Mouse (Mus musculus) layer of hippocampus, adult 11-12 months (tissue): ENCODE data around the gene Gm10392.
"Not testable (repeated sequence)": the region's sequence is repeated elsewhere in the genome, so short reads cannot be mapped to it uniquely, and the experiment has no call there.

Source experiments
- DNase-seq: peaks from one replicate; pipeline ENCODE4 v3.0.0; 2022; ENCODE audit warnings: low spot score

The Gm10392 gene

DNA sequence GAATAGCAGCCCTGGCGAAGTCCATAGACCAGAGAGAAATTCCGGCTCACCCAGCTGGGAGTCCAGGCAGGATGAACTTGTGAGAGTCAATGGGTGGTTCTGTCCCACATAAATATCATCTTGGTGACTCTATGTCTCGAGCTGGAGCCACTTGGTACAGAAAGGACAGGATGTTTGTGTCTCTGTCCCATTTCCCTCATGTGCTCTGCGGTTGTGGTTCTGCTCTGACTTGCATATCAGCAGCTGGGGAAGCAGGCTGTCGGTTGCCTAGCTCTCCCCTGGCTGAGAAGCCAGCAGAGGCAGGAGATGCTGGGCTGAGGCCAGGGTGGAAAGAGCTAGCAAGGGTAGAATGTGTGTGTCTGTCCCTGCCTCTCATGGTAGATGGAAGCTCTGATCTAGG is at the start of gene Gm10392:
Gene Gm10392 (minus strand): TSS at position 156 of the 400 bp plus-strand sequence.
- DNase-seq, result no peak

DNA sequence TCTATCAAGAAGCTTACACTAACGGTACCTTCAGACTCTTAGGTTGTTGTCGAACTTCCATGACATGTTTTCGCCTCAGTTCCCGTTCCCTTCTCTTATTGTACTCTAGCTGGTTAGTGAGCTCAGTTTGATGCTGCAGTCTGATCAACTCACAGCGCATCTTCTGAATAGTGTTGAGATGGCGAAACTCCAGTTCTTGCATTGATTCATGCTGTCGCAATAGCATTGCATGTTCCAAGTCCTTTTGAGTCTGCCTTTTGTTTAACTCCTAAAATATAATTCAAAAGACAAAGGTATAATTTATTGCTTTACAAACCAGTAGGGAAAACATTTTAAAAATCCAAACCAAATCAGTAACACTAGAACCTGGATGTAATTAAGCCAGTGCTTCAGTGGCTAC is 26.3 kb upstream of the Gm10392 start:
- no peak for DNase-seq

DNA sequence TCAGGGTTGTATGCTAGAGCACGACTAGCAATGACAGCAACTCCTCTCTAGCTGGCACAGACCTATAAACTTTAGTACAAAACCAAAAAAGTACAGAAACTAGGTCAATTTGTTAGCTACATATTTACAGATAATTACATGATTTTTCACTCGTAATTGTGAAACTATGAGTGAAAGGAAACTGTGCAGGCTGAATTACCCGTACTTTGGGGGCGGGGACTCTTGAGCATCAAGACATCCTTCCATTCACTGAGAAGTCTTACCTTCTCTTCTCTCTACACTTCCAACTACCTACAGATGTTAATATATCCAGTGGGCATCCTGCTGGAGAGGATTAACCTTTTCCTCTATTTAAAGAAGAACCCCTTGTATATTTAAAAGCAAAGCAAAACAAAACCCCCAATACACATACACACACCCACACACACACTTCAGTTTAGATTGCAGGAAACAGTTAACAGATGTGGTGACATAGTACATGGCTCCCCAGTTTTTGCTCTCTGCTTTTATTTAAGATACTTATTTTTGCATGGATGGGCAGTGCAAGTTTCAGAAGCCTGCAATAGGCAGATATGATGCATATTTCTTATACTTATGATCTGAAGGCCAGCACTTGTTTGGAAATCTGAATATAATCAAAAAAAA is 13.3 kb upstream of the Gm10392 start:
- DNase-seq, result no peak

DNA sequence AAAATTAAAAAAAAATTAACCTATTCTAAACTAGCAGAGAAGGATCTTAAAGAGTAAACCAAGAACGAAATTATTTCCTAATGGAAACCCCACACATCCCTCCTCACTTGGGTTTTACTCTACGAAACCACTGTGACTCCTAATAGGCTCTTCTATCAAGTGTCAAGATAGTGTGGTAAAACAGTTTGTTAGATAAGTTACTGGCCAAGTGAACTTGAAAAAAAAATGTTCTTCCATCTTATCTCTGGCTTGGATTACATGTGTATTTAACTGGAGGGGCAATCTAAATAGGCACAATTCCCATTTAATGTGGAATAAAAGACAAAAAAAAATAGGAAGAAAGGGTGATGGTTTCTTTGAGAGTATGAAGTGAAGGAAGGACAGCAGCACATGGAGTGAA is 11.9 kb upstream of the Gm10392 start:
- DNase-seq, result no peak

DNA sequence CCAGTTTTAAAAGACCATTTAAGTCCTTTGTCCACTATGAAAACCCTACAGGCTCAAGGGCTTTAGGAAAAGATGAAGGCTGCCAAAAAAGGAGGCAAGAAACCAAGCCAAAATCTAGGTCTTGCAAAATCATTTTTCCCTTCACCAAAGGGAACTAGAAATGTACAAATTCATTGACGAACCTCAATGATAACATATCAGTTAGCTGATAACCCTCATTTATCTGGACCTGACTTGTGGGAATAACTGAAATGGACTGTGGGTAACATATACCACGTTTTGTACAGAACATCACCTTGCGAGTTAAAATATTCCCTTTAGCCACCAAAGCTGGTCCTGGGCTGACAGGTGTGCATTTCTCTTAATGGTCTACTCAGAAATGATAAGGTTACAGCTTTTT is 10.6 kb upstream of the Gm10392 start:
- no peak for DNase-seq

DNA sequence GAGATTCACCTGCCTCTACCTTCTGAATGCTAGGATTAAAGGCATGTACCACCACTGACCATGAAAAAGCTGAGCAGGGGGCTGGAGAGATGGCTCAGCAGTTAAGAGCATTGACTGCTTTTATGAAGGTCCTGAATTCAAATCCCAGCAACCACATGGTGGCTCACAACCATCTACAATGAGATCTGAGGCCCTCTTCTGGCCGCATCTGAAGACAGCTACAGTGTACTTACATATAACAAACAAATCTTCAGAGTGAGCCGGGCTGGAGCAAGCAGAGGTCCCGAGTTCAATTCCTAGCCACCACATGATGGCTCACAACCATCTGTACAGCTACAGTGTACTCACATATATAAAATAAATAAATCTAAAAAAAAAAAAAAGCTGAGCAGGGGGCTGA is 9.4 kb upstream of the Gm10392 start:
- not testable (repeated sequence) for DNase-seq

DNA sequence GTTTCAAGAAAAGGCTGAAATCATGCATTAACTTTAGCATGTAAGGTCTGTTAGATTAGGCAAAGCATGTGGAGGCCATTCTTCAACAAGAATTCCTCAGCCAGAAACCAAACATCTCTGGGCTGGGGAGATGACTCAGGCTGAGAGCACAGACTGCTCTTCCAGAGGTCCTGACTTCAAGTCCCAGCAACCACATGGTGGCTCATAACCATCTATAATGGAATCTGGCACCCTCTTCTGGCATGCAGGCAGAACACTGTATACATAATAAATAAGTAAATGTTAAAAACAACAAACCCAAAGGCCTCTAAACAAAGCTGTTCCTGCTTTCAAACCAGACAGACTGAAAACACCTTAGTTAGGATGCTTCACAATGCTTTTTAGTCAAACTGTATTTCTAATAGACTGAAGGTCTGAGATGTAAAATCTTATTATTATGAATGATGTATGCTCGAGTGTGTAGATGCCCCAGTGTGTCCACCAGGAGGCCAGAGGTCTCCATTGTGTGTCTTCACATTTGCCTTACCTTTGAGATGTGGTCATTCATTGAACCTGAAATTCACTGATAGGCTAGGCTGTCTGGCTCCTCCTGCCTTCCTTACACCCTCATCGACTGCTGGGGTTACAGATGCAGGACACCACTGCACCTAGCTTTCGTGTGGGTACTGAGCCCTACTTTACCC is 6.9 kb upstream of the Gm10392 start:
- DNase-seq, result no peak

- DNase-seq, result peak; percentile 68
Measured at GRCm38 (mm10) chr11:77520601-77521529, 1.9 kb upstream of the Gm10392 start.

DNA sequence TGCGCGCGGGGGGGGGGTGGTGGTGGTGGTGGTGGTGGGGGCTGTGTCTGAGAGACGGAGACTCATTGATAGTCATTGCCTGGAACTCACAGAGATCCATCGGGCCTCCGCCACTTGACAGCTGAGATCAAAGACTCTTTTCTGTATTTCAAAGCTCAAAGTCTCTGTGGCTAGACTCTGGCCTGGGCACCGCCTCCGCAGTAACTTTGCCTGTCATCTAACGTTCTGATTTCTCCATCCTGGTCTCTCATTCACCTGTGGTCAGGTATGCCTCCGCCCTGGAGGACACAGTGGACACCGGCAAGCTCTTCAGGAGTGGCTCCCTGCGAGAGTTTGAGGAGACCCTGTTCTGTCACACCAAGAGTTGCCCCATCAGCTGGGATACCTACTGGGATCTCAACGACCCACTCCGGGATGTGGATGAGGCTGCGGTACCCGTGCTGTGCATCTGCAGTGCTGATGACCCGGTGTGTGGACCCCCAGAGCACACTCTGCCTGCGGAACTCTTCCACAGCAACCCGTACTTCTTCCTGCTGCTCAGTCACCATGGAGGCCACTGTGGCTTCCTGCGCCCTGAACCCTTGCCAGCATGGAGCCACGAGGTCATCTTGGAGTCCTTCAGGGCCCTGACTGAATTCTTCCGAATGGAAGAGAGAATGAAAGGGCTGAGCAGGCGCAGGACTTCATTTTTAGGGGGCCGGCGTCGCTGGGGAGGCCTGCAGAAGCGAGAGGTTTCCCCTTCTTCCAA is 773 bp downstream of the Gm10392 start:
- no peak for DNase-seq

DNA sequence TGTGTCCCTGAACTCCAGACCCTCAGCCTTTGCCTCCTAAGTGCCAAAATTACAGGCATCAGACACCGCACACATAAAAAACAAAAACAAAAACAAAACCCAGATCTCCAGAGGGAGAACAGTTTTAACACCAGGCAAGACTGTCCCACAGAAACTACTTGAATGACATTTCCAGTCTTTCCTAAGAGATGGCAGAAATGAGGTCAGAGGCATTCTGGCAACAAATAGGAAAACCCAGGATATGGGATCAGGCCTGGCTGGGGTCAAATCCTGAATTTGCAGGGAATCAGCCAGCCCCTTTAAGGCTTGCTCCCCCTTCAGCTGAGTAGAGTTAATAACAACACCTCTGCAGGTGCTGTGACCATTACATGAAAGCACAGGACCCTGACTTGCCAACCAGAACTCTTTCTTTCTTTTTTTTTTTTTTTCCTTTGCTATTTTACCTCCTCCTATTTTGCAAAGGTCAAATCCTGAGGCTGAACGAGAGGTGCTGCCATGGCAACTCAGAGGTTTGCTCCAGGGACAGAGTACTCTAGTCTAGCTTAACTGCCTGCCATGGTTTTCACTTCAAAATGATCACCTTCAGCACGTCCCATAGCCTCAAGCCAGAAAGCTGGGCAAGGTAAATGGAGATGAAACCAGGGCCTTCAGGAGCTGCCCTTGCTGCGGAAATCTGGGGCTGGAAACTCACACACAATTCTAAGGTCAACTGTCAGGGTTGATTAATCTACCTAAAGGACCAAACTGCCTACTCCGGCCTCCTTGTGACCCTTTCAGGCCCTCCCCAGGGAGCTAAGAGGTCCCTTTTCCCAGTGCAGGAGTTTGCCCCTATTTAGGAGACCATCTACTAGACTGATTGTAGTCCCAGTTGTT is 2.2 kb downstream of the Gm10392 start:
- DNase-seq, result no peak

- no peak for DNase-seq
Measured at GRCm38 (mm10) chr11:77515637-77516552, 3.1 kb downstream of the Gm10392 start, which contains the start of gene Trp53i13. Gene Trp53i13, minus strand, starts transcription at chr11:77515980.

DNA sequence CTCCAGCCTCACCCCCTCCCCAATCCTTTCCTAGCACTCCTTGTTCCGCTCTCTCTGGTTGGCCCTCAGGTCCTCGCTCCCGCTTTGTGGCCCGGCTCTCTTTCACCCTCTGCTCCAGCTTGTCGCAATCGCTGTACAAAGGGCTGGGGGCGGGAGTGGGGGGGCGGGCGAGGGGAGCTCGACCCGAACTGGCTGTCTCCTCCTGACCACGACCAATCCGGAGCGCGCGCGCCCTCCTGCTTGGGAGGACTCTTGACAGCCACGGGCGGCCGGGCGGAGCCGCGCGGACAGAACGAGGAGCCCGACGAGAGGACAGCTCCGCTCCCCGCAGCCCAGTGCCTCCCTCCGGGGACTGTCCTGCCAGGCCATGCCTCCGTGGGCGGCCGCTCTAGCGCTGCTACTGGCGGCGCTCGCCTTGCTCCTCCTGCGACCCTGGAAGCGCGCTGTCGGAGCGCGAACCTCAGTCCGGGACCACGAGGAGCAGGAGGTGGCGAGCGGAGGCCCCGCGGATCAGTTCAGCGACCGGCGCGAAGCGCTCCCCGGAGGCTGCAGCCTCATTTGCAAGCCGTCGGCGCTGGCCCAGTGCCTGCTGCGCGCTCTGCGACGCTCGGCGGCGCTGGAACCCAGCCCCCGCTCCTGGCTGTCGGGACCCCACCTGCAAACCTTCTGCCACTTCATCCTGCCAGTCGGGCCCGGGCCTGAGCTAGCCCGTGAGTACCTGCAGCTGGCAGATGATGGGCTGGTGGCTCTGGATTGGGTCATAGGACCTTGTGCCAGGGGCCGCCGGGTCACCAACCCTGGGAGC is 4.0 kb downstream of the Gm10392 start, which contains the start of gene Abhd15:
Gene Abhd15 (plus strand): TSS at position 290 of the 805 bp plus-strand sequence.
- peak; percentile 75 for DNase-seq

- no peak for DNase-seq
Measured at GRCm38 (mm10) chr11:77514281-77514831, 4.6 kb downstream of the Gm10392 start.

DNA sequence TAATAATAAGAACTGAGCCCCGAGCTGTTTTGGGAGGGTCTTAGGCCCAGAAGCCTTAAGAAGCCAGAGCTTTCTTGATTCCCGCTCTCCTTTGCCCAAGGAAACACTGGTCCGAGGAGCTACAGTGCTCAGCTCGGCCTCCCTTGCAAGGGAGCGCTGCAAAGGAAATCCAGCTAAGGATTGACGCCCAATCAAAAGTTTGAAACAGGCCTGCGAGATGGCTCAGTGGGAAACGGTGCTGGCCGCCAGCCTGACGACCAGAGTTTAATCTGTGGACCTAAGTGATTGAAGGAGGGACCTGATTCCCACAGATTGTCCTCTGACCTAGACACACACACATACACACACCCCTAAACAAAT is 5.2 kb downstream of the Gm10392 start:
- no peak for DNase-seq

GRCm38 (mm10) chr11:77512891-77513810 is 5.8 kb downstream of the Gm10392 start:
- peak; percentile 78 for DNase-seq

GRCm38 (mm10) chr11:77511336-77511735 is 7.7 kb downstream of the Gm10392 start:
- no peak for DNase-seq
